Mouse (Mus musculus) forebrain, embryonic 16.5 days (tissue): Measurements from ENCODE around the gene Ramp1. TPM values are rescaled to one million over a fixed set of nuclear protein-coding genes. Genes with fewer than 3 reads are reported as not detected.

Source experiments
- ATAC-seq: fragments of 200-750 bp; cut with Nextera tagmentation; 2 replicates; pipeline ENCODE4 v1.8.0; 2017; ENCODE audit warnings: mild to moderate bottlenecking, moderate library complexity
- H3K27ac ChIP-seq: fragments of 300-500 bp; sonication (generic); 2 replicates; pipeline ENCODE4 v1.5.1; 2014; ENCODE audit warnings: low read length, control low read depth
- H3K27me3 ChIP-seq: fragments of 300-500 bp; sonication (generic); replicated peaks from 2 replicates; pipeline ENCODE4 v1.6.1; 2014; ENCODE audit warnings: low read length; ENCODE audit not compliant: control insufficient read depth, insufficient read depth
- H3K36me3 ChIP-seq: fragments of 300-500 bp; sonication (generic); 2 replicates; pipeline ENCODE4 v1.6.1; 2014; ENCODE audit not compliant: control insufficient read depth, insufficient read depth
- H3K4me1 ChIP-seq: fragments of 300-500 bp; sonication (generic); replicated peaks from 2 replicates; pipeline ENCODE4 v1.6.1; 2014; ENCODE audit warnings: low read length; ENCODE audit not compliant: control insufficient read depth, insufficient read depth
- H3K4me2 ChIP-seq: fragments of 300-500 bp; sonication (generic); 2 replicates; pipeline ENCODE4 v1.6.1; 2014; ENCODE audit warnings: mild to moderate bottlenecking, low read length, control low read depth
- H3K4me3 ChIP-seq: fragments of 300-500 bp; sonication (generic); replicated peaks from 2 replicates; pipeline ENCODE4 v1.5.1; 2014; ENCODE audit warnings: mild to moderate bottlenecking, low read length, control low read depth
- H3K9ac ChIP-seq: fragments of 300-500 bp; sonication (generic); replicated peaks from 2 replicates; pipeline ENCODE4 v1.6.1; 2014; ENCODE audit warnings: low read depth, low read length, control low read depth
- H3K9me3 ChIP-seq: fragments of 300-500 bp; sonication (generic); 2 replicates; pipeline ENCODE4 v1.6.1; 2016; ENCODE audit warnings: low read length; ENCODE audit not compliant: control insufficient read depth
- WGBS: fragments of 180-500 bp; shearing (Covaris S2); extraction: QIAGEN DNeasy Blood & Tissue Kit; methylation state at CpG from one replicate; pipeline ENCODE4 v1.1.7; 2014; 5-methylcytosine and 5-hydroxymethylcytosine counted together
- polyA plus RNA-seq: library from polyadenylated mRNA; unstranded; fragments of >200 nt; fragmentation: Nextera tagmentation; extraction: Ambion mirVana; gene quantifications from 2 replicates; pipeline ENCODE4 v1.2.1, GENCODE M21; 2015

The Ramp1 gene
- polyA plus RNA-seq, 1 experiment from 2014 or later, result 4.1 TPM

DNA sequence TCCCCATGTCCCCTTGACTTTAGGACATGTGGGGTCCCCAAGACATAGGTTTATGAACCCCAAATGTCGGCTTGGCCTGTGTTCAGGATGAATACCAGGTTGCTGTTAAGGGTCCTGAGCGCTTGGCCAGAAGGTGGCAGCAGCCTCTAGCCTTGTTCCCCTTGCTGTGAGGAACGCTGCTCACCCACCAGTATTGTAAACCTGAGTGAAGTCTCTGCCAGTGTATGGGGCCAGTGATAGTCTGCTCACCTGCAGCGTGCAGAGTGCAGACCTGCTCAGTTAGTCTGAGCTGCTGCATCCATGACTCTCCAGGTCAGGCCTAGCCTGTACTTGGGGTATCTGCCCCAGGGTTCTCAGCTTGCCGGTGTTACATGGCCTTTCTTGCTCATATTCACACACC, 536 bp upstream of the Ramp1 start:
- H3K27me3 ChIP-seq, result peaks cover 11% of the 10 kb centered on the region; the same call in 1 of the 2 replicates

DNA sequence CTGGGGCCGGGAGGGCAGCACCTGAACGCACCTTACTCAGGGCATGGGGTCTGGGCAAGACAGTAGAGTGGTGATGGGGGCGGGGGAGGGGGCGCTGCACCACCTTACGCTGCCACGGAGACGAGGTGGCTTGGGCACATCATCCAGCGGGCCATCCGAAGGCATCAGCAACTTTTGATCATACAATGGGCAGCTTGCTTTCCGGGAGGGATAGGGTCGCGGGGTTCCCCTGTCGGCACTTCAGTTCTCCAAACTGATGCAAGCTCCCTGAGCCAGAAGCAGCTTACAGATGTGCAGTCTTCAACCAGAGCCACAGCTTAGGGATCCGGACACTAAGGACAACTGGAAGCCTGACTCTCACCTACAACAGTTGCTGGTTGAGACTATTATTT, 548 bp downstream of the Ramp1 start:
- ATAC-seq, result peak; percentile 8; the same call in 1 of the 2 replicates

More for the DNA sequence above, 536 bp upstream of the Ramp1 start:
- Histone ChIP-seq H3K4me2 (no peak overlapping the region), H3K4me3 (no peak overlapping the region), H3K9me3 (no peaks in the 10 kb centered on the region), H3K4me1 (peaks cover 10% of the 10 kb centered on the region), H3K27ac (no peak overlapping the region), H3K36me3 (no peaks in the 10 kb centered on the region), H3K9ac (no peak overlapping the region)
- ATAC-seq, result peak; percentile 65
- WGBS, result 33% methylated on average over 5 of the region's 5 CpGs

DNA sequence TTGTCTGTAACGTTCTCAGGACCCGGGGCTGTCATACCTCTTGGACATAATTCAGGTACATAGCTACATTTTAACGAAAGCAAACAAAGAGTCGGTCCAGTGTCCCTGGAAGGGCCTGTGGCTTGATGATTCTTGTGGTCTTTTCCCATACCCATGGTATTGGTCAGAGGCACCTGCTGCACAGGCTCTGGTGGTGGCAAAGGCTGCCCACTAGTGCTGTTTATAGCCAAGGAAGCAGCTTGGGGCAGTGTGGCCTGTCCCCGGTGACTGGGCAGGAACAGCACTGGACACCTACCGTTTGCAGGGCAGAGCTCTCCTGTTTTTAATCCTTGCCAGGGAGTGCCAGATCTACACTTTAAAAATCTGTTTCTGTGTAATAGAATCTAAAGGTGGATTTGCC, 1.1 kb downstream of the Ramp1 start:
- H3K36me3 ChIP-seq, result no peaks in the 10 kb centered on the region
- H3K4me2 ChIP-seq, result no peak overlapping the region
- no peak overlapping the region for H3K4me3 ChIP-seq
- no peak overlapping the region for H3K9ac ChIP-seq
- peaks cover 10% of the 10 kb centered on the region for H3K4me1 ChIP-seq
- ATAC-seq, result no peak
- H3K27me3 ChIP-seq, result peaks cover 11% of the 10 kb centered on the region; the same call in 1 of the 2 replicates
- WGBS, result 73% methylated on average over 6 of the region's 6 CpGs
- H3K27ac ChIP-seq, result no peak overlapping the region
- no peaks in the 10 kb centered on the region for H3K9me3 ChIP-seq

More for the DNA sequence above, 548 bp downstream of the Ramp1 start:
- Histone ChIP-seq H3K4me3 (peak overlapping the region; percentile 41), H3K4me2 (peak overlapping the region; percentile 67), H3K4me1 (peaks cover 10% of the 10 kb centered on the region), H3K27ac (no peak overlapping the region), H3K9ac (peak overlapping the region; percentile 36), H3K9me3 (no peaks in the 10 kb centered on the region), H3K27me3 (peaks cover 11% of the 10 kb centered on the region; the same call in 1 of the 2 replicates), H3K36me3 (no peaks in the 10 kb centered on the region)
- 6% methylated on average over 14 of the region's 14 CpGs for WGBS

- H3K4me2 ChIP-seq, result no peak overlapping the region
- no peak overlapping the region for H3K4me3 ChIP-seq
- no peak for ATAC-seq
- H3K27me3 ChIP-seq, result peaks cover 11% of the 10 kb centered on the region; the same call in 1 of the 2 replicates
- 59% methylated on average over 5 of the region's 5 CpGs for WGBS
- no peak overlapping the region for H3K27ac ChIP-seq
- no peaks in the 10 kb centered on the region for H3K36me3 ChIP-seq
- peaks cover 10% of the 10 kb centered on the region for H3K4me1 ChIP-seq
- H3K9me3 ChIP-seq, result no peaks in the 10 kb centered on the region
- no peak overlapping the region for H3K9ac ChIP-seq
Measured at GRCm38 (mm10) chr1:91181261-91181660, 1.6 kb downstream of the Ramp1 start.

- no peak overlapping the region for H3K9ac ChIP-seq
- 56% methylated on average over 12 of the region's 12 CpGs for WGBS
- no peak overlapping the region for H3K27ac ChIP-seq
- no peaks in the 10 kb centered on the region for H3K9me3 ChIP-seq
- H3K36me3 ChIP-seq, result no peaks in the 10 kb centered on the region
- H3K27me3 ChIP-seq, result peaks cover 11% of the 10 kb centered on the region; the same call in 1 of the 2 replicates
- peaks cover 10% of the 10 kb centered on the region for H3K4me1 ChIP-seq
- H3K4me3 ChIP-seq, result no peak overlapping the region
- ATAC-seq, result no peak
- no peak overlapping the region for H3K4me2 ChIP-seq
Measured at GRCm38 (mm10) chr1:91181784-91182450, 2.3 kb downstream of the Ramp1 start.

- 85% methylated on average over 10 of the region's 10 CpGs for WGBS
- no peak overlapping the region for H3K4me3 ChIP-seq
- no peak overlapping the region for H3K4me2 ChIP-seq
- no peaks in the 10 kb centered on the region for H3K36me3 ChIP-seq
- peaks cover 11% of the 10 kb centered on the region; the same call in 1 of the 2 replicates for H3K27me3 ChIP-seq
- H3K4me1 ChIP-seq, result peaks cover 10% of the 10 kb centered on the region
- ATAC-seq, result no peak
- no peak overlapping the region for H3K9ac ChIP-seq
- H3K27ac ChIP-seq, result no peak overlapping the region
- no peaks in the 10 kb centered on the region for H3K9me3 ChIP-seq
Measured at GRCm38 (mm10) chr1:91183305-91183704, 3.7 kb downstream of the Ramp1 start.

DNA sequence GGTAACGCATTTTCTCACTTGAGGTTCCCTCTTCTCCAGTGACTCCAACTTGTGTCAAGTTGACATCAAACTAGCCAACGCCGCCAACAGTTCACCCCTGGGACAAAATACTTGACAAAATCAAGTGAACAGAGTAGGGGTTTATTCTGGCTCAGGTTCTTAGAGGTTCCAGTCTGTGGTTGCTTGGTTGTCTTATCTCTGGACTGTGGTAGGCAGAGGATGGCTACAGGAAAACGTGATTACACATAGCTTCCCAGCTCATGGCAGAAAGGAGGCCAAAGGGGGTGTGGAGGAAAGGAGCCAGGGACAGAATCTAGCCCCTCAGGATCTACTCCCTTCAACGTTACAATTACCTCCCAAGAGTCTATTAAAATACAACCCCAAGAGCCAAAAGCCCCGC, 7.1 kb downstream of the Ramp1 start:
- H3K4me2 ChIP-seq, result no peak overlapping the region
- no peak for ATAC-seq
- WGBS, result 86% methylated on average over 6 of the region's 6 CpGs

DNA sequence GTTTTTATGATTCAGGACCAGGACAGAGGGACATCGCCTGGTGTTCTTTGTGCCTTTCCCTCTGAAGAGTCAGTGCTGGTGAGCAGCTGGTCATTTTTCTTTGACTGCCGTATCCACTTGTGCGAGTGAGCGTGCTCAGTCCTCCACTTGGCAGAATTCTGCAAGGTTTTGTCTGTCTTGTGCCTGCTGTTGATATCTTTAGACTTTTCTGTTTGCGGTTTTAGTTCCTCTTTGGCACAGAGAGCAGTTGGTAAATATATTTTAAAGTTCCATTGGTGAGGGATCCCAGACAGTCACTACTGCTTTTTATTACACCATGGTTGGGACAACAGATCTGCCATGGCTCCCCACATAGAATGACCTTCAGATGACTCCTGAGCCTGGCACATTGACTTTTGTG, 7.7 kb downstream of the Ramp1 start:
- H3K27me3 ChIP-seq, result no peaks in the 10 kb centered on the region
- no peaks in the 10 kb centered on the region for H3K36me3 ChIP-seq
- 95% methylated on average over 5 of the region's 5 CpGs for WGBS
- no peak for ATAC-seq
- H3K9me3 ChIP-seq, result no peaks in the 10 kb centered on the region
- no peak overlapping the region for H3K27ac ChIP-seq
- H3K4me2 ChIP-seq, result no peak overlapping the region
- no peak overlapping the region for H3K9ac ChIP-seq
- no peak overlapping the region for H3K4me3 ChIP-seq
- H3K4me1 ChIP-seq, result no peaks in the 10 kb centered on the region

More for the DNA sequence above, 7.1 kb downstream of the Ramp1 start:
- H3K36me3 ChIP-seq, result no peaks in the 10 kb centered on the region
- H3K4me3 ChIP-seq, result no peak overlapping the region
- H3K27me3 ChIP-seq, result no peaks in the 10 kb centered on the region
- H3K27ac ChIP-seq, result no peak overlapping the region
- no peaks in the 10 kb centered on the region for H3K9me3 ChIP-seq
- no peak overlapping the region for H3K9ac ChIP-seq
- H3K4me1 ChIP-seq, result peaks cover under 1% of the 10 kb centered on the region; the same call in 1 of the 2 replicates

DNA sequence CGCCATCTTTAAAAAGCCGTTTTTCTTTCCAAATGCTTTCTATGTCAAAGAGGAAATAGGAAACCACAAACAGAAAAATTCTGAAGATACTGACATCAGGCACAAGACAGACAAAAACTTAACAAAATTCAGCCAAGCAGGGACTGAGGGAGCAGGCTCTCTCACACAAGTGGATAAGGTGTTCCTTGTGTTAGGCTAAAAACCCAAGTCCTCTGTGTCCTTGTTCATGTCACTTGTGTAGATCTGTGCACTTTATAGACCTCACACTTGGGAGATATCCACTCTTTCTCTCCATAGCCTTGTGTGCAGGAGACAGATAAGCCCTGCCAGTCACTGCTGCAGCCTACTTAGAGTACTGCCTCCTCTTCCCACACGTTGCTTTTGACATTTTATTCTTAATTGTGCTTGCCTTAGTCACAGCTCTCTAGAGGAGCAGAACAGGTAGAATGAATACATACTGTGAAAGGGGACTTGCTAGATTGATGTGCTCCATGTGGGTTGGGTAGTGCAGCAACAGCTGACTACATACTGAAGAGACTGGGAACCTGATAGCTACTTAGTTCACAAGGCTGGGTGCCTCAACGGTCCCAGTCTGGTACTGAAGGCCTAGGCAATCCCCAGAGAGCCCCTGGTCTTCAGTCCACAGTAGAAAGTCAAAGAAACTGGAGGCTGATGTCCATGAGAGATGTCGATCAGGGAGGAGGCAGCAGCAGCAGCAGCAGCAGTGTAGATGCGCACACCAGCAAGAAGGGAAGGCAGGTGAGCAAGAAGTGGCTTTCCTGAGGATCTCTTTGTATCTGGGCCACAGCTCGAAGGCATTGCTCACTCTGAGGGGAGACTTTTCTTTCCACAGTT, 8.4 kb downstream of the Ramp1 start:
- no peak overlapping the region for H3K4me2 ChIP-seq
- no peaks in the 10 kb centered on the region for H3K27me3 ChIP-seq
- no peak overlapping the region for H3K4me3 ChIP-seq
- ATAC-seq, result no peak
- H3K9ac ChIP-seq, result no peak overlapping the region
- H3K4me1 ChIP-seq, result no peaks in the 10 kb centered on the region
- no peaks in the 10 kb centered on the region for H3K36me3 ChIP-seq
- H3K9me3 ChIP-seq, result no peaks in the 10 kb centered on the region
- H3K27ac ChIP-seq, result no peak overlapping the region
- WGBS, result 82% methylated on average over 7 of the region's 7 CpGs
